Mouse (Mus musculus): ENCODE measurements at regions not wholly inside any gene's neighbourhood (a gene's known extent, or its start where the extent isn't known, plus 50 kb on each side); places are given as distances from the start of the nearest gene placed in this dataset.

DNA sequence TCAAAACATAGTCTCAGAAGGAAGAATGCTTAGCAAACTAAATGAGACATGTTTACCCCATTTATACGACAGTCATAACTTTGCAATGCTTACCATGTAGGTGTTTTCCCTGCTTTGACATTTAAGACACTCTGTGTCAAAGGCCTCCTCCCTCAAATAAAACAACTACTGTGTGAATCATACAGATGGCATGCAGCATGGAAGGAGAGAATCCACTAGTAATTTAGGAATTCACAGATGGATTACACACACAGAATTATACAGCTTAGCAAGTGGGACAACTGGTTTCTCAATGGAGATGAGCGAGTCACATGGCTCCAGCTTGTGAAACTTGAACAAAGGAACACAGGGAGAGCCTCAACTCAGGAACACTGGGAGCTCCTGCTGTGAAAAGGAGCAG is 98.7 kb downstream of the Sp3 start:
- TF ChIP-seq ELF1 (IDR thresholded peaks at IDR 0.05; ENCODE audit: low read depth, low read length) = no peak
- no peak for TF ChIP-seq USF1 (IDR thresholded peaks at IDR 0.05; ENCODE audit: low read depth, low read length)
- TF ChIP-seq ZNF384 (IDR thresholded peaks at IDR 0.05; ENCODE audit: low read depth, low read length) = no peak
- no peak for TF ChIP-seq EP300 (IDR thresholded peaks at IDR 0.05; ENCODE audit: low read length)
- no peak for TF ChIP-seq ZKSCAN1 (IDR thresholded peaks at IDR 0.05; ENCODE audit: borderline replicate concordance, low read depth, low read length)
- TF ChIP-seq PAX5 (IDR thresholded peaks at IDR 0.05; ENCODE audit: low read length) = no peak
- no peak for TF ChIP-seq POLR2A (IDR thresholded peaks at IDR 0.05; ENCODE audit: low read depth, low read length)
- TF ChIP-seq MAX (IDR thresholded peaks at IDR 0.05; ENCODE audit: low read length) = no peak
